Mouse (Mus musculus) embryonic fibroblast, embryonic 13.5 days (primary cell): ENCODE measurements around the gene Cep63.

ENCODE experiments used
- CTCF ChIP-seq: IDR thresholded peaks from 2 replicates; pipeline ENCODE4 v1.5.1; 2011; ENCODE audit warnings: mild to moderate bottlenecking, control low read depth, low read length, moderate library complexity, borderline replicate concordance; ENCODE audit not compliant: insufficient read depth
- POLR2A ChIP-seq: IDR thresholded peaks from 2 replicates; pipeline ENCODE4 v1.6.1; 2011; ENCODE audit warnings: low read depth, mild to moderate bottlenecking, control low read depth, low read length, moderate library complexity

DNA sequence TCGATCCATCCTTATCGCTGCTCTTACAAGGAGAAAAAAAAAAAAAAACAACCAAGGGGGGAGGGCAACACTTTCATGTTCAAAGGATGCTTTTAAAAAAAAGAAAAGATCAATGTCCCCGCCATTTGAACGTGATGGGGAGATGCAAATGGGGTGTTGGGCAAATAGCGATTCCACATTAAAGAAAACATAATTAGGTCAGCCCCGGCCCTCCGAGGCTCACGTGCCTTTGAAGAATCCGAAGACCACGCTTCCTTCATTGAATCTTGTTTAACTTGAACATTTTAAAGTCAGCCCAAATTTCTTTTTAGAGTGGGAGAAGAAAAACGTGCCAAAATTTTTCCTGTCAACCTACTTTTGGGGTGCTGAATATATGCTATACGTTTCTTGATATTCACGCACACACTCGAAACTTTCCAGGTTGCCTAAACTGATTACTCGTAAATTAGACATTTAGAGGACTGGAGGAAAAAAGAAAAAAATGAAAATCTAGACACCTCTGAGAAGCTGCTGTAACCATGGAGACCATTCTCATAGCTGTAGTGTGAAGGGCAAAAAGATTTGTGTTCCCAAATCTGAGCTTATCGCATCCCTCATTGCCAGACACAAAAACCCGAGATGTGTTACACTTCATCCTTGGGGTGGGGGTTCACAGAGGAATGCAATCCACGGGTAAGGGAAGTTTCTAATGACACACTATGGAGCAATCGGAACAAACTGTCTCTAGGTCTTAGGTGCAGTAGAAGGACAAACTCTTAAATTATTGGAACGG, 79.9 kb downstream of the Cep63 start:
- no peak for TF ChIP-seq POLR2A
- no peak for TF ChIP-seq CTCF
